Mouse (Mus musculus) common myeloid progenitor, adult 5-6 weeks (primary cell): ENCODE measurements around the gene Bex2. TPM values are rescaled to one million over a fixed set of nuclear protein-coding genes. Genes with fewer than 3 reads are reported as not detected.
"Not testable (repeated sequence)": the region's sequence is repeated elsewhere in the genome, so short reads cannot be mapped to it uniquely, and the experiment has no call there.

Experiments
- ATAC-seq: replicated peaks from 2 replicates; pipeline ENCODE4 v1.8.0; 2016; ENCODE audit warnings: low read depth, mild to moderate bottlenecking, moderate TSS enrichment, inconsistent platforms; ENCODE audit not compliant: poor library complexity, severe bottlenecking
- total RNA-seq: library from RNA; stranded (forward); fragments of 200-1000, 187-1606 nt; gene quantifications from 2 replicates; pipeline ENCODE4 v1.2.3, GENCODE M21; 2017

Bex2 gene
- total RNA-seq = not detected in 2 replicates

- peak; percentile 98 for ATAC-seq
Measured at GRCm38 (mm10) chrX:136068020-136068419, at the start of gene Bex2. Gene Bex2 (minus strand): TSS chrX:136068236.

DNA sequence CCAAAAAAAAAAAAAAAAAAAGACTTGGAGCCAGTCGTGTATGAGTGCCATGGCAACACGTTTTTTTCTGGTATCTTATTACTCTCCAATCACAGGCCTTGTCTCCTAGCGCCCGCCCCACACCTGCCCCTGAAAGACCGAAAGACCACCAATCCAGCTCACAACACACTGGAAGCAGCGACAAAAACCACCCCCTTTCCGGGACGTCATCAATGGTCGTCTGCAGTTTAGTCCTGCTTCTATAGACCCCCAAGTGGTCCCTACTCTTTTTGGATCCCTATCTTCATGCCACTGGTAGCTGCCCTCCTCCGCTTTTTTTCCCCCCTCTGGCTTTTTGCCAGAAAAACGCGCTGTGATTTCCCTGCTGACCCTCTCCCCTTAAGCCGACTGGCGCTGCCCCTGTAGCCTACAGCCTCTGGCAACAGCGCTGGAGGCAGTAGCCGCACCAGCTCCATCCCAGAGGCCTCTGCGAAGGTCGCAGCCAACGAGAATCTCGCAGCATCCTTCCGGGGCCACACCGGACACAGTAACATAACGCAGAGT is 47.5 kb upstream of the Bex2 start:
- ATAC-seq = 0 out of 2 replicates have a peak, but pooled peaks have one; percentile 15

- ATAC-seq = peak; percentile 52
Measured at GRCm38 (mm10) chrX:136115015-136115414, 47.0 kb upstream of the Bex2 start.

GRCm38 (mm10) chrX:136107942-136108341 is 39.9 kb upstream of the Bex2 start:
- ATAC-seq = 0 out of 2 replicates have a peak, but pooled peaks have one; percentile 54

DNA sequence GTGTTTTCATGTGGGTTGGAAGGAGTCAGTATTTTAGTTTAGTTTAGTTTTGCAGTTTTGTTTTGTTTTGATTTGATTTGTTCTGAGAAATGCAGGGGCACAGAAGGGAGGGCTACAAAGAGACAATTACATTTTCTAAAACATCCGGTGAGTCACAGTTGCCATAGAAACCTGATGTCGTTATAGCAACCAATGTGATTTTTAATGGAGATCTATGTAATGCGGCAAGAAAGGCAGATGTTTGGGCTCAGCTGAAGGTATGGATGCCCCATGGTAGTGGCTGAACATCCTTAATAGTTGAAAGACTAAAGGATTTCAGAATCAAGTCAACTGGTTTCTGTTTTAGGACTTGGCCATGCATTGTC is 36.7 kb upstream of the Bex2 start:
- no peak for ATAC-seq

DNA sequence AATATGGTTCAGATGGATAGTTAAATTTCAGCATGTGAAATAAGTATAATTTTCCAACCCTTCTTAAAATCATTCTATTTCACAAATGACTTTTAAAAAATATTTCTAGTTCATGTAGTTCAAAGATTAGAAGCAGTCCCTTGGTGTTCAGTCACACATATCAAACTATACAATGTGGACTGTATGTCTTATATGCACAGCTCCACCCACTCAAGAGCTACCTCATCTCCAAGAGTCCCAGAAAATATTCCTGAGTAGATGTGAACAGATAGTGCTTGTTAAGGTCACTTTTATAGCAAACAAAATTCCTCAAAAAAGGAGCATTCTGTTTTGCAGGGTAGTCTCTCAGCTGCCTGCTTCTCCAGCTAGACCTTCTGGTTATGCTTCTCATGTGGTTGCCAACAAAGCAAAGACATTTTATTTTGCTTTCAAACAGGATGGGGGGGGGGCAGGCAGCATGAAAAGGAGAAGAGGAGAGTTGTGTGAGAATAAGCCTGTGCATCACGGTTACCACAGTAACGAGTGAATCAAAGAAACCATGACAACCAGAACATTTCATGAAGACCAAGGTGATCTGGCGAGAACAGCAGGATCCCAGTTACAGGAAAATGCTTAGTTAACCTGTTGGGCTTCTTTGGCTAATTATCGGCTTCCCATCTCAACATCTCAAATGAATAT is 36.1 kb upstream of the Bex2 start:
- no peak for ATAC-seq

DNA sequence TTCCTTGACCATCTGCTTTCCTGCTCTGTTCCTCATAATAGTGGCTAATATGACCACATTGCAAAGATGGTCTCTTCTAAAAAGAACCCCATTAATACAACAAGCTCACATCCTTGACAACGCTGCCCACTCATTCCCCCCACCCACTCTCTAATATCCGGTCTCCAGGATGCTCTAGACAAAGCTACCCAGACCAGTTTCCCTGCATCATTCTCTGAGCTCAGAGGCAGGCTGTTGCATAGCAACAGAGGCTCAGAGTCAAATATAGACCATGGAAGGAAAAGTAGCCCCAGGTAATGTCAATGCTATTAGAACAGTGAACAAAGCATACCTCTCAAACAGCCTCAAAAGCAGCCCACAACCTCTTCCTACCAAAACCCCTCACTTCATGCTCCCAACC is 26.4 kb upstream of the Bex2 start:
- no peak for ATAC-seq

GRCm38 (mm10) chrX:136092497-136093279 is 24.7 kb upstream of the Bex2 start:
- ATAC-seq = no peak

DNA sequence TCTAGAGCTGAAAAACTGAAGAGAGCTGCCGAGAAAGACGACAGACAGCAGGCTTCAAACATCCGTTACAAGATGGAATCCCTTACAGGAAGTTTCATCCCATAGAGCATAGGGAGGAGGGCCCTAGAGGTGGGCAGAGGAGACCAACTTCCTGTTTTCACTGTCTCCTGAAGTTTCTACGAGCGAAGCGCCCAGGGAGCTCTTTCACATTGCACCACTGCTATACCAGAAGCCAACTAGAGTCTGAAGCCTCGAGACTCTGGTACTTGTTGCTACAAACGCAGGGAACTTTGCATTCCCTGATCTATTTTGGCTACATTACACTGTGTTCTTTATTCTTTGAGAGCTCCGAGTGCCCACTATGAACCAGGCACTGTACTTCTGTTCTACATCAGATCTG is 17.1 kb upstream of the Bex2 start, which contains the start of gene Nxf3:
TSS of gene Nxf3 (minus strand) at position 101 of the 400 bp plus-strand sequence.
- no peak for ATAC-seq

- ATAC-seq = not testable (repeated sequence)
Measured at GRCm38 (mm10) chrX:136067201-136067991, 640 bp downstream of the Bex2 start.

- no peak for ATAC-seq
Measured at GRCm38 (mm10) chrX:136060698-136061097, 7.3 kb downstream of the Bex2 start.

GRCm38 (mm10) chrX:136051219-136051618 is 16.8 kb downstream of the Bex2 start:
- no peak for ATAC-seq

DNA sequence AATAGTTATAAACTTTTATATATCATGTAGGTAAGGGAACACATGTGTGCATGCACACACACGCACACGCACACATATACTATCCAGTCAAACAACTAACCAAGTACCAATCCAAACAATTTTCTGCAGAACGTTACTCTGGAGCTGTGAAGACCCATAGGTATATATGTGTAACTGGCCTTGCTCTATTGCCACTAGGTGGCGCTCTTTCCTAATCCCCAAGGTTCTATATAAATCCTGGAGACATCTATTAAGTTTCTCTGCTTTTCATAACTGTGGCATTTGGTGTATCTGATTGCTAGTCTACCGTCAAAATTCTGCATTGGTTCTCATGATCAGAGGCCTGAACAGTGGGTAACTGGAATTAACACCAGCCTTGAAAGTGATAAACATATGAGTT is 20.5 kb downstream of the Bex2 start:
- ATAC-seq = peak; percentile 74

DNA sequence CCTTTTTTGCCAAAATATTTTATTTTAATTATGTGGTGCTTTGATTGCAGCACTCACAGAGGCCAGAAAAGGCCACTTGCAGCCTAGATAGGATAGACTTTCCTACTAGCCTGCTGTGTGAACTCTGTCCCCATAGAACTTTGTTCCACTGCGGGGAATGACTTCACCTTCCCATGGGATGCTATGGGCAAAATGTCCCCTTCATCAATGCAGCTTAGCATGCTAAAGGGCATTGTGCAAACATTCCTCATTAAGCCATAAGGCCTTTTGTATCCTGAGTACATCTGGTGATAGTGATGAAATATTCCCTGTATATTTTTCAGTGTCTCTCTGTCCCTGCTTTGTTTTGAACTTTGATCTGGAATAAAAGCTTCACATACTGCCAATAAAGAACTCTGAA is 24.3 kb downstream of the Bex2 start:
- no peak for ATAC-seq

GRCm38 (mm10) chrX:136032799-136033763 is 35.0 kb downstream of the Bex2 start, which contains the start of gene Arxes1:
Gene Arxes1 (plus strand): TSS chrX:136033367.
- ATAC-seq = peak; percentile 78

DNA sequence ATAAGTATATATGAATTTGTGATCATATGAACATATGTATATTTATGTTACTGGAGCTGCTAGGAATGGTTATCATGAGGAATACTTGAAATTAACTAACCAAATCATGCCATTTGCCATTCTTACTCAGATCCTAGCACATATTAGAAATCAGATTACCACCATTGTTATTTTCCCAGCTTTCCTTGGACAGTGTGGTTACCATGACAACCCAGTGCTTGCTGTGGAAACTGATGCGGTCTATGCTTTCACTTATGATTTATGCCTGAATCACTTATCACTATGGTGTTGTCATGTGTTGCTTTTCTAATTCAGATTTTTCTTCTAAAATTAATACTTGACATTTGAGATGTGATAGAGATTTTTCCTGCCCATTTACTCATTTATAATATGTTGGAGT is 37.7 kb downstream of the Bex2 start:
- no peak for ATAC-seq
